Mouse (Mus musculus) midbrain, embryonic 16.5 days (tissue): ENCODE measurements around the gene Cpsf3. TPM values are rescaled to one million over a fixed set of nuclear protein-coding genes. Genes with fewer than 3 reads are reported as not detected.

Experiments
- ATAC-seq: fragments of 200-750 bp; cut with Nextera tagmentation; 2 replicates; pipeline ENCODE4 v1.8.0; 2017; ENCODE audit warnings: moderate TSS enrichment
- H3K27ac ChIP-seq: fragments of 300-500 bp; sonication (generic); 2 replicates; pipeline ENCODE4 v1.5.1; 2014; ENCODE audit warnings: mild to moderate bottlenecking, low read length, mixed read lengths
- H3K27me3 ChIP-seq: fragments of 300-500 bp; sonication (generic); 2 replicates; pipeline ENCODE4 v1.6.1; 2014; ENCODE audit warnings: low read depth, low read length, mixed read lengths; ENCODE audit not compliant: control insufficient read depth, insufficient read depth
- H3K36me3 ChIP-seq: fragments of 300-500 bp; sonication (generic); 2 replicates; pipeline ENCODE4 v1.6.1; 2014; ENCODE audit warnings: mild to moderate bottlenecking, low read length, moderate library complexity, mixed read lengths; ENCODE audit not compliant: control insufficient read depth, insufficient read depth
- H3K4me1 ChIP-seq: fragments of 300-500 bp; sonication (generic); 2 replicates; pipeline ENCODE4 v1.6.1; 2014; ENCODE audit warnings: mild to moderate bottlenecking, low read length, mixed read lengths; ENCODE audit not compliant: control insufficient read depth, insufficient read depth
- H3K4me2 ChIP-seq: fragments of 300-500 bp; sonication (generic); 2 replicates; pipeline ENCODE4 v1.6.1; 2014; ENCODE audit warnings: mild to moderate bottlenecking, low read length, mixed read lengths
- H3K4me3 ChIP-seq: fragments of 300-500 bp; sonication (generic); 2 replicates; pipeline ENCODE4 v1.5.1; 2014; ENCODE audit warnings: low read depth, mild to moderate bottlenecking, low read length, moderate library complexity, mixed read lengths
- H3K9ac ChIP-seq: fragments of 300-500 bp; sonication (generic); 2 replicates; pipeline ENCODE4 v1.6.1; 2014; ENCODE audit warnings: low read depth, low read length, mixed read lengths
- H3K9me3 ChIP-seq: fragments of 300-500 bp; sonication (generic); replicated peaks from 2 replicates; pipeline ENCODE4 v1.6.1; 2014; ENCODE audit warnings: mild to moderate bottlenecking, low read length, mixed read lengths; ENCODE audit not compliant: control insufficient read depth, poor library complexity, severe bottlenecking
- WGBS: fragments of 180-500 bp; shearing (Covaris S2); extraction: QIAGEN DNeasy Blood & Tissue Kit; methylation state at CpG from one replicate; pipeline ENCODE4 v1.1.7; 2014; 5-methylcytosine and 5-hydroxymethylcytosine counted together
- polyA plus RNA-seq: library from polyadenylated mRNA; unstranded; fragments of >200 nt; fragmentation: Nextera tagmentation; extraction: Ambion mirVana; gene quantifications from 2 replicates; pipeline ENCODE4 v1.2.1, GENCODE M21; 2015

The Cpsf3 gene
- polyA plus RNA-seq, 1 experiment from 2014 or later, result 89.5 TPM

DNA sequence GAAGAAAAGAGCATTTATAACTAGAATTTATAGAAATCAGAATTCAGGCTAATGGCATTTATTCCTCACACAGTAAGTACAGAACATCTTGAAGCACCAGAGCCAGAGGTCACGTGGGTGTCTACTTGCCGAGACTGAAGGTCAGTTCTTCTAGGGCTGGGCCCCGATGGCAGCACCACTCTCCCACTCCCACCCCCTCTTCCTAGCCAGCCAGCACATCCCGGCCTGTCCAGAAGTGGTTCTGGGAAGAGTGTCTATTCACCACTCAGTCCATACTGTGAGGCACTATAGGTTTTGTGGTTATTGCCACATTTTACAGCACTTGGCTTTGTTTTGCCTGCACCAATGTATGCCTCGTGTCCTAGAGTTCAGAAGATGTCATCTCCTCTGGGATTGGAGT is 38.9 kb downstream of the Cpsf3 start:
- no peaks in the 10 kb centered on the region for H3K4me1 ChIP-seq
- no peaks in the 10 kb centered on the region for H3K27me3 ChIP-seq
- peaks cover 20% of the 10 kb centered on the region for H3K36me3 ChIP-seq
- WGBS, result 82% methylated on average over 5 of the region's 5 CpGs
- no peak overlapping the region for H3K9ac ChIP-seq
- no peaks in the 10 kb centered on the region for H3K9me3 ChIP-seq
- no peak for ATAC-seq
- H3K4me3 ChIP-seq, result no peak overlapping the region
- no peak overlapping the region for H3K27ac ChIP-seq
- H3K4me2 ChIP-seq, result no peak overlapping the region

- Histone ChIP-seq H3K4me3 (no peak overlapping the region), H3K9me3 (no peaks in the 10 kb centered on the region), H3K9ac (no peak overlapping the region), H3K27me3 (no peaks in the 10 kb centered on the region), H3K4me2 (no peak overlapping the region), H3K27ac (no peak overlapping the region), H3K36me3 (peaks cover 20% of the 10 kb centered on the region), H3K4me1 (no peaks in the 10 kb centered on the region)
- no peak for ATAC-seq
- 94% methylated on average over 8 of the region's 8 CpGs for WGBS
These were observed 40.1 kb downstream of the Cpsf3 start for GRCm38 (mm10) chr12:21325266-21325665.

- H3K36me3 ChIP-seq, result peaks cover 20% of the 10 kb centered on the region
- no peaks in the 10 kb centered on the region for H3K4me1 ChIP-seq
- WGBS, result 93% methylated on average over 3 of the region's 3 CpGs
- H3K4me2 ChIP-seq, result no peak overlapping the region
- no peak overlapping the region for H3K9ac ChIP-seq
- no peaks in the 10 kb centered on the region for H3K9me3 ChIP-seq
- no peak for ATAC-seq
- H3K4me3 ChIP-seq, result no peak overlapping the region
- H3K27ac ChIP-seq, result no peak overlapping the region
- no peaks in the 10 kb centered on the region for H3K27me3 ChIP-seq
These were observed 41.1 kb downstream of the Cpsf3 start for GRCm38 (mm10) chr12:21326325-21326724.

DNA sequence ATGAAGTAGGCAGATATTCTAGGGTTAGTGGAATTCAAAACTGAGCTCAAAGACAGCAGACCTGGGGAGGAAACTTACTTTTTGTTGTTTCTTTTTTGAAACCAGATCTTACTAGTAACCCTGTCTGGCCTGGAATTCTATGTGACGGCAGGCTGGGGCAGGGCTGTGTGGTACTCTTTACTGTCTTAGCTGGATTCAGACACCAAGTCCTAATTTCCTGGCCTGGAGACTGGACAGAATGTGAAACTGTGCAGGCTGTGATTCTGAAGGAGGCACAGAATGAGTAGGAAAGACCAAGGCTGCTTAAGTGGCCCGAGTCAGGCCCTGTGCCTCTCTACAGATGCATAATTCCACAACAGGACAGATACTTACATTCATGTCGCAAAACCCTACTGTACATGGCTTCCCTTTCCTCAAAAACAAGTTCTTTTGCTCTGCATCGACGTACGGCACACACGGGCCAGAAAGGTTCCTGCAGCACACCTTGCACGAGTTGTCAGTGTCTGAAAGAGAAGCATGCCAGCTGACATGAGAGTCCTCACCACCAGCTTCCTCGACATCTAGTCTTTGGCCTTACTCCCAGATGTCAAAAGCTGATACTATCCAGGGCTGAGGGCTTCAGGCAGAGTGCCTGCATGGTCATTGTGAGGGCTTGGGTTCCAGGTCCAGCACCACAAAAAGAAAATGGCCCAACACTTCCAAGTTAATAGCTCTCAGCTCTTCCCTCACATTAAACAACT is 44.6 kb downstream of the Cpsf3 start:
- H3K27ac ChIP-seq, result no peak overlapping the region
- no peaks in the 10 kb centered on the region for H3K9me3 ChIP-seq
- no peaks in the 10 kb centered on the region for H3K27me3 ChIP-seq
- ATAC-seq, result no peak
- no peak overlapping the region for H3K4me3 ChIP-seq
- H3K4me2 ChIP-seq, result no peak overlapping the region
- 93% methylated on average over 9 of the region's 9 CpGs for WGBS
- no peaks in the 10 kb centered on the region for H3K4me1 ChIP-seq
- H3K36me3 ChIP-seq, result peaks cover 24% of the 10 kb centered on the region
- H3K9ac ChIP-seq, result no peak overlapping the region

- Histone ChIP-seq H3K9me3 (no peaks in the 10 kb centered on the region), H3K4me2 (no peak overlapping the region), H3K27ac (no peak overlapping the region), H3K4me3 (no peak overlapping the region), H3K4me1 (no peaks in the 10 kb centered on the region), H3K36me3 (peaks cover 27% of the 10 kb centered on the region), H3K9ac (no peak overlapping the region), H3K27me3 (no peaks in the 10 kb centered on the region)
- WGBS, result 89% methylated on average over 10 of the region's 10 CpGs
- no peak for ATAC-seq
These were observed 45.9 kb downstream of the Cpsf3 start for GRCm38 (mm10) chr12:21330961-21331576.

GRCm38 (mm10) chr12:21331711-21332110 is 46.5 kb downstream of the Cpsf3 start:
- Histone ChIP-seq H3K36me3 (peaks cover 26% of the 10 kb centered on the region), H3K9me3 (no peaks in the 10 kb centered on the region), H3K27me3 (no peaks in the 10 kb centered on the region), H3K4me3 (no peak overlapping the region), H3K4me1 (no peaks in the 10 kb centered on the region), H3K9ac (no peak overlapping the region), H3K4me2 (no peak overlapping the region), H3K27ac (no peak overlapping the region)
- 74% methylated on average over 6 of the region's 6 CpGs for WGBS
- ATAC-seq, result no peak

DNA sequence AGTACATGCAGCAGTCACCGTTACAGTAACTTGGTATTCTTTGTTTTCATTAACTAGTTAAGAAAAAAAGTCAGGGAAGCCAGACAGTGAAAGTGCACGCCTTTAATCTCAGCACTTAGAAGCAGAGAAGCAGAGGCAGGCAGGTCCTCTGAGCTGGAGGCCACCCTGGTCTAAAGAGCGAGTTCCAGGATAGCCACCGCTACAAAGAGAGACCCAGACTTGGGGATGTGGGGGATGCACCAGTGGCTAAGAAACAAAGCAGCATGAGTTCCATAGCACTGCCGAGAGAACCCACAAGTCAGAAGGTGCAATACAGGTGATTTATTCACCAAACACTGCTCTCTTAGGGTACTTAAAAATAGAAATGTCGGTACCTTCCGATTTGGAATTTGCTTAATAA is 47.8 kb downstream of the Cpsf3 start:
- Histone ChIP-seq H3K4me1 (no peaks in the 10 kb centered on the region), H3K27me3 (no peaks in the 10 kb centered on the region), H3K9me3 (no peaks in the 10 kb centered on the region), H3K36me3 (peaks cover 18% of the 10 kb centered on the region), H3K9ac (no peak overlapping the region), H3K27ac (no peak overlapping the region), H3K4me3 (no peak overlapping the region), H3K4me2 (no peak overlapping the region)
- ATAC-seq, result no peak
- WGBS, result 96% methylated on average over 7 of the region's 7 CpGs

DNA sequence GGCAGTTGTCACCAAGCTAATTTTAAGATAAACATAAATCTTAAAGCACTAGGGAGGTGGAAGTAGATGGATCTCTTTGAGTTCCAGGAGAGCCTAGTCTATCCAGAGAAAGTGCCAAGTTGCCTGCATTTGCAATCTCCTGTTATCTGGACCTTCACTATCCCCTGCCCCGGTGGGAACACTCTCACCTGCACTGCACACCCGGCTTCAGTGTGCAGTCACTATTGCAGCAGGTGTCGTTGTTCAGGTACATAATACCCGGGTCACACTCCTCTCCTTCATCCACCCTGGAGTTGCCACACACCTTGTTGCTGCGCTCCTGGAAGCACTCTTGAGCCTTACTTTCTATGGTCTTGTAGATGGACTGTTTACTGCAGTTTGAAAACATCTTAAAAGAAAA is 48.6 kb downstream of the Cpsf3 start:
- Histone ChIP-seq H3K9ac (no peak overlapping the region), H3K4me2 (no peak overlapping the region), H3K27ac (no peak overlapping the region), H3K4me1 (no peaks in the 10 kb centered on the region), H3K4me3 (no peak overlapping the region), H3K27me3 (no peaks in the 10 kb centered on the region), H3K9me3 (no peaks in the 10 kb centered on the region), H3K36me3 (peaks cover 18% of the 10 kb centered on the region)
- no peak for ATAC-seq
- whole genome bisulfite sequencing, result 95% methylated on average over 5 of the region's 5 CpGs

DNA sequence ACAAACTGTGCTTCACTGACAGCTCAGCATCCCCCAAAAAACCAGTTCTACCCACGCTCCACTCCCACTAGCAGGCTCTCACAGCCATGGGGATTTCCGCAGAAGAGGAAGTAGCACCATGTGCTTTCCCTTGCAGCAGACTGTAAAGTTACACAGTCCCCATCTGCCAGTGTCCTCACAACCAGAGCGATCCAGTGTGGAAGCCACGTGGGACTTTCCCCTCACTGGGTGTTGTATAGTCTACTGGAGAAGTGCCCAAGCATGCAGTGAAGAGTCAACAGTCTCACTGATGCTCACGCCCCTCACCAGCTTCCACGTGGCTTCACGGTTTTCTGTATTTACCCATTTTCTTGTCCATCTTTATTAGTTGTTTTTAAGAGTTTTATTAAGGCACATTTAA is 50.7 kb downstream of the Cpsf3 start:
- no peak for ATAC-seq
- H3K27ac ChIP-seq, result no peak overlapping the region
- H3K4me1 ChIP-seq, result no peaks in the 10 kb centered on the region
- no peak overlapping the region for H3K4me2 ChIP-seq
- no peak overlapping the region for H3K4me3 ChIP-seq
- no peaks in the 10 kb centered on the region for H3K27me3 ChIP-seq
- H3K9ac ChIP-seq, result no peak overlapping the region
- 95% methylated on average over 7 of the region's 7 CpGs for WGBS
- no peaks in the 10 kb centered on the region for H3K9me3 ChIP-seq
- H3K36me3 ChIP-seq, result peaks cover 30% of the 10 kb centered on the region
